Mouse (Mus musculus): ENCODE measurements around the gene Spon1. TPM values are rescaled to one million over a fixed set of nuclear protein-coding genes. Genes with fewer than 3 reads are reported as not detected.

Gene Spon1
- polyA plus RNA-seq, 1 experiment from 2014 or later, result 30.2 TPM

- Histone ChIP-seq H3K27me3 (no peaks in the 10 kb centered on the region), H3K9me3 (replicated peaks) (no peaks in the 10 kb centered on the region), H3K27ac (replicated peaks) (no peak overlapping the region), H3K9ac (no peak overlapping the region), H3K4me1 (peaks cover 6% of the 10 kb centered on the region; the same call in 1 of the 2 replicates), H3K36me3 (no peaks in the 10 kb centered on the region), H3K4me2 (replicated peaks) (no peak overlapping the region), H3K4me3 (replicated peaks) (no peak overlapping the region)
- no peak for ATAC-seq (ENCODE audit: insufficient number of reproducible peaks, low FRiP score, low TSS enrichment, low read depth)
- WGBS, result 54% methylated on average over 6 of the region's 6 CpGs
These were observed 52.3 kb downstream of the Spon1 start for GRCm38 (mm10) chr7:113818116-113818515.

- H3K9ac ChIP-seq, result no peak overlapping the region
- H3K27me3 ChIP-seq, result no peaks in the 10 kb centered on the region
- no peaks in the 10 kb centered on the region for H3K9me3 ChIP-seq (replicated peaks)
- peaks cover 6% of the 10 kb centered on the region; the same call in 1 of the 2 replicates for H3K4me1 ChIP-seq
- no peak overlapping the region for H3K4me3 ChIP-seq (replicated peaks)
- no peak overlapping the region for H3K4me2 ChIP-seq (replicated peaks)
- H3K36me3 ChIP-seq, result no peaks in the 10 kb centered on the region
- no peak for ATAC-seq (ENCODE audit: insufficient number of reproducible peaks, low FRiP score, low TSS enrichment, low read depth)
- no peak overlapping the region for H3K27ac ChIP-seq (replicated peaks)
- WGBS, result 71% methylated on average over 2 of the region's 2 CpGs
These were observed 54.4 kb downstream of the Spon1 start for GRCm38 (mm10) chr7:113820213-113820612.

- no peak overlapping the region for H3K4me2 ChIP-seq (replicated peaks)
These were observed 57.2 kb downstream of the Spon1 start for GRCm38 (mm10) chr7:113823026-113823425.

GRCm38 (mm10) chr7:113824651-113825050 is 58.9 kb downstream of the Spon1 start:
- no peak for ATAC-seq (ENCODE audit: insufficient number of reproducible peaks, low FRiP score, low TSS enrichment, low read depth)
- peaks cover 16% of the 10 kb centered on the region; the same call in 1 of the 2 replicates for H3K4me1 ChIP-seq
- no peak overlapping the region for H3K9ac ChIP-seq
- no peak overlapping the region for H3K4me3 ChIP-seq (replicated peaks)
- no peak overlapping the region for H3K27ac ChIP-seq (replicated peaks)
- no peak overlapping the region for H3K4me2 ChIP-seq (replicated peaks)
- no peaks in the 10 kb centered on the region for H3K36me3 ChIP-seq
- no peaks in the 10 kb centered on the region for H3K27me3 ChIP-seq
- 89% methylated on average over 6 of the region's 6 CpGs for WGBS
- no peaks in the 10 kb centered on the region for H3K9me3 ChIP-seq (replicated peaks)

More at GRCm38 (mm10) chr7:113823026-113823425, 57.2 kb downstream of the Spon1 start:
- H3K4me3 ChIP-seq (replicated peaks), result no peak overlapping the region
- H3K4me1 ChIP-seq, result peaks cover 9% of the 10 kb centered on the region; the same call in 1 of the 2 replicates
- no peaks in the 10 kb centered on the region for H3K36me3 ChIP-seq
- H3K9ac ChIP-seq, result no peak overlapping the region
- H3K9me3 ChIP-seq (replicated peaks), result no peaks in the 10 kb centered on the region
- H3K27me3 ChIP-seq, result no peaks in the 10 kb centered on the region
- H3K27ac ChIP-seq (replicated peaks), result no peak overlapping the region
- no peak for ATAC-seq (ENCODE audit: insufficient number of reproducible peaks, low FRiP score, low TSS enrichment, low read depth)
- 38% methylated on average over 3 of the region's 3 CpGs for WGBS

- H3K27me3 ChIP-seq, result no peaks in the 10 kb centered on the region
- ATAC-seq (ENCODE audit: insufficient number of reproducible peaks, low FRiP score, low TSS enrichment, low read depth), result no peak
- no peaks in the 10 kb centered on the region for H3K9me3 ChIP-seq (replicated peaks)
- no peaks in the 10 kb centered on the region for H3K36me3 ChIP-seq
- H3K4me1 ChIP-seq, result peaks cover 14% of the 10 kb centered on the region; the same call in 1 of the 2 replicates
- no peak overlapping the region for H3K9ac ChIP-seq
- H3K27ac ChIP-seq (replicated peaks), result no peak overlapping the region
- H3K4me3 ChIP-seq (replicated peaks), result no peak overlapping the region
- H3K4me2 ChIP-seq (replicated peaks), result no peak overlapping the region
- 64% methylated on average over 5 of the region's 5 CpGs for WGBS
These were observed 59.9 kb downstream of the Spon1 start for GRCm38 (mm10) chr7:113825498-113826205.

GRCm38 (mm10) chr7:113826510-113826909 is 60.7 kb downstream of the Spon1 start:
- no peak overlapping the region for H3K4me2 ChIP-seq (replicated peaks)
- H3K4me1 ChIP-seq, result 0 out of 2 replicates have a peak, but pooled peaks cover 10% of the 10 kb centered on the region
- no peak overlapping the region for H3K9ac ChIP-seq
- no peak for ATAC-seq (ENCODE audit: insufficient number of reproducible peaks, low FRiP score, low TSS enrichment, low read depth)
- no peak overlapping the region for H3K4me3 ChIP-seq (replicated peaks)
- 36% methylated on average over 1 of the region's 1 CpGs for WGBS
- no peak overlapping the region for H3K27ac ChIP-seq (replicated peaks)
- no peaks in the 10 kb centered on the region for H3K36me3 ChIP-seq
- H3K9me3 ChIP-seq (replicated peaks), result no peaks in the 10 kb centered on the region
- no peaks in the 10 kb centered on the region for H3K27me3 ChIP-seq

- Histone ChIP-seq H3K36me3 (no peaks in the 10 kb centered on the region), H3K27ac (replicated peaks) (no peak overlapping the region)
These were observed 62.3 kb downstream of the Spon1 start for GRCm38 (mm10) chr7:113828122-113828571.

GRCm38 (mm10) chr7:113828576-113828975 is 62.8 kb downstream of the Spon1 start:
- WGBS, result 57% methylated on average over 2 of the region's 2 CpGs
- no peak overlapping the region for H3K4me2 ChIP-seq (replicated peaks)
- H3K9ac ChIP-seq, result no peak overlapping the region
- no peak overlapping the region for H3K4me3 ChIP-seq (replicated peaks)
- no peaks in the 10 kb centered on the region for H3K36me3 ChIP-seq
- 0 out of 2 replicates have a peak, but pooled peaks cover 10% of the 10 kb centered on the region for H3K4me1 ChIP-seq
- no peak overlapping the region for H3K27ac ChIP-seq (replicated peaks)
- ATAC-seq (ENCODE audit: insufficient number of reproducible peaks, low FRiP score, low TSS enrichment, low read depth), result no peak
- no peaks in the 10 kb centered on the region for H3K27me3 ChIP-seq
- no peaks in the 10 kb centered on the region for H3K9me3 ChIP-seq (replicated peaks)

More at GRCm38 (mm10) chr7:113828122-113828571, 62.3 kb downstream of the Spon1 start:
- no peak for ATAC-seq (ENCODE audit: insufficient number of reproducible peaks, low FRiP score, low TSS enrichment, low read depth)
- no peak overlapping the region for H3K9ac ChIP-seq
- H3K4me1 ChIP-seq, result 0 out of 2 replicates have a peak, but pooled peaks cover 10% of the 10 kb centered on the region
- WGBS, result 38% methylated on average over 2 of the region's 2 CpGs
- H3K4me2 ChIP-seq (replicated peaks), result no peak overlapping the region
- H3K27me3 ChIP-seq, result no peaks in the 10 kb centered on the region
- no peaks in the 10 kb centered on the region for H3K9me3 ChIP-seq (replicated peaks)
- no peak overlapping the region for H3K4me3 ChIP-seq (replicated peaks)

- no peaks in the 10 kb centered on the region for H3K9me3 ChIP-seq (replicated peaks)
- WGBS, result 88% methylated on average over 4 of the region's 4 CpGs
- peaks cover 7% of the 10 kb centered on the region for H3K4me1 ChIP-seq
- H3K4me2 ChIP-seq (replicated peaks), result no peak overlapping the region
- ATAC-seq (ENCODE audit: insufficient number of reproducible peaks, low FRiP score, low TSS enrichment, low read depth), result no peak
- H3K4me3 ChIP-seq (replicated peaks), result no peak overlapping the region
- no peaks in the 10 kb centered on the region for H3K27me3 ChIP-seq
- H3K27ac ChIP-seq (replicated peaks), result no peak overlapping the region
- no peak overlapping the region for H3K9ac ChIP-seq
- H3K36me3 ChIP-seq, result no peaks in the 10 kb centered on the region
These were observed 71.4 kb downstream of the Spon1 start for GRCm38 (mm10) chr7:113837151-113837550.

- no peak for ATAC-seq (ENCODE audit: insufficient number of reproducible peaks, low FRiP score, low TSS enrichment, low read depth)
- WGBS, result 65% methylated on average over 8 of the region's 8 CpGs
- no peaks in the 10 kb centered on the region for H3K9me3 ChIP-seq (replicated peaks)
These were observed 73.6 kb downstream of the Spon1 start for GRCm38 (mm10) chr7:113839431-113839830.

GRCm38 (mm10) chr7:113841521-113841920 is 75.7 kb downstream of the Spon1 start:
- Histone ChIP-seq H3K4me2 (replicated peaks) (no peak overlapping the region), H3K4me3 (replicated peaks) (no peak overlapping the region), H3K27me3 (no peaks in the 10 kb centered on the region), H3K9me3 (replicated peaks) (no peaks in the 10 kb centered on the region), H3K4me1 (peaks cover 7% of the 10 kb centered on the region), H3K27ac (replicated peaks) (no peak overlapping the region), H3K9ac (no peak overlapping the region), H3K36me3 (no peaks in the 10 kb centered on the region)
- WGBS, result 98% methylated on average over 2 of the region's 2 CpGs
- ATAC-seq (ENCODE audit: insufficient number of reproducible peaks, low FRiP score, low TSS enrichment, low read depth), result no peak

More at GRCm38 (mm10) chr7:113839431-113839830, 73.6 kb downstream of the Spon1 start:
- no peak overlapping the region for H3K4me2 ChIP-seq (replicated peaks)
- no peak overlapping the region for H3K9ac ChIP-seq
- no peak overlapping the region for H3K4me3 ChIP-seq (replicated peaks)
- no peaks in the 10 kb centered on the region for H3K36me3 ChIP-seq
- H3K4me1 ChIP-seq, result peaks cover 7% of the 10 kb centered on the region
- no peaks in the 10 kb centered on the region for H3K27me3 ChIP-seq
- H3K27ac ChIP-seq (replicated peaks), result no peak overlapping the region; the same call in 1 of the 2 replicates
